Mouse (Mus musculus) erythroblast, embryonic 14.5 days (primary cell): Measurements from ENCODE around the gene Rps3a1.

Experiments
- GATA1 ChIP-seq: IDR thresholded peaks from 2 replicates; pipeline ENCODE4 v1.6.1; 2012; ENCODE audit warnings: low read length, inconsistent platforms, mixed read lengths
- TAL1 ChIP-seq: IDR thresholded peaks from 3 replicates; pipeline ENCODE4 v1.6.1; 2012; ENCODE audit warnings: low read length, inconsistent platforms, mixed read lengths

DNA sequence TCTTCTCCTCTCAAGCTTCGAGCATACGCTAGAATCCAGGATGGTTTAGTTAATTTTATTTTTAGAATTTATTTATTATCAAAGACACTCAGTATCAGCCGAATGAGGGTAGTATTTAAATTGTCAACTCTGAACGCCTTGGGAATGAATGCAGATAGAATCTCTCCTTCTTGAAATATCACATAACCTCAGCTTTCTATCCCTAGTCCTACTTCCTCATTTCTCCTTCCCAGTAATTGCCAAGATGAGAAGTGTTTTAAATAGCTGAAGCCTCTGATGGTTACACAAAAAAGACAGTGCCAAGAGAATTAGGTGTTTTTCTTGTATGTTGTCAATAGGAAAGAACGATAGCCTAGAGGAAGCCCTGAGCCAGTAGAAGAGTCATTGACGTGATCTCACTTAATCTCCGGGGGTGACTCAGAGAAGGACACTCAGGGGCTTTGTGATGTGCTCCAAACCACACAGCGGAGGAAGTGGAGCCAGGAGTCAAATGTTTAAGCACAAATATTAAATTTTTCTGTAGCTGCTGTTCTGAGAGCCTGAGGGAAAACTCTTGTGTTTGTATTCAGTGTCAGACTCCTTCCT is 26.4 kb upstream of the Rps3a1 start:
- no peak for TF ChIP-seq TAL1
- no peak for TF ChIP-seq GATA1
